Mouse (Mus musculus) urinary bladder, postnatal 14 days (tissue): ENCODE measurements around the gene Hspa14.
A peak's percentile ranks its signal among the peaks of the same experiment; 100 is the strongest.

Experiments used
- DNase-seq: peaks from one replicate; pipeline ENCODE4 v3.0.0; 2021; ENCODE audit warnings: low spot score

Hspa14 gene

DNA sequence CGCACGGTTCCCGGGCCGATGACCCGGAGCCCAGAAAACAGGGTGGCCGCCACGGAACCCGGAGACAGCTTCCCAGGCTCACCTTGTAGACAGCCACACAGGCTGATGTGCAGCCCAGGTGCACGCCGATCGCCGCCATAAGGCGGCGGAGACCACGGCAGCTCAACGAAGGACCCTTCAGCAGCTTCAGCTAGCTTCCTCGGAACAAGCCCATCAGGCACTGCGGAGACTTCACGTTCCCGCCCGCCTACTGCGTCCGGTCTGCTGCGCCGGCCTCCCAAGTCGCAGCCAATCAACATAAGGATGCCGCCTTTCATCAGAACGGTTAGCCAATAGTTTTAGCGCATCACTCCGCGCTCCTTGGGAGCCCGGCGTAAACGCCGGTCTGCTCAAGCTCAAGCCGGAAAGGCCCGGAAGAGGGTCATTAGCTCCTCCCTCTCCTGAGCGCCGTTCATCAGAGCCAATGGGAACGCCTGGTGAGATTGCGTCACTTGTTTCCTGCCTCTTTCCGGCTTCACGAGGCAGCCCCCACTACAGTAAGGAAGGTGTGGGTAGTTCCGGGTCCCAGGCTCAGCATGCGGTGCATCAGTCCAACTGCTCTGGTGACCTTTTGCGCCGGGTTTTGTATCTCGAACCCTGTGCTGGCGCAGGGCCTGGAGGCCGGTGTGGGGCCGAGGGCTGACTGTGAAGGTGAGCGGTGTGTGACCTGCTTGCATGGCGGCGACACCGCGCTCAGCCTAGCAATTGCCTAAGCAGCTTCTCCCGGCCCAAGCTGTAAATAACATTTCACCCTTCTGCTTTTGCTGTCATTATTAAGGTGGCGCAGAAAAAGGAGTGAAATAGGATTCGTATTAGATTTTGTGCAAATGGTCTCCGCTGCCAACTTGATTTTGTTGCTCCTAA, at the start of gene Hspa14, which contains the start of the genes Gm45902 and Cdnf:
Hspa14 (minus strand) TSS at position 263 of the 903 bp plus-strand sequence.
Gm45902 (minus strand) TSS at position 239 of the 903 bp plus-strand sequence.
Cdnf (plus strand) TSS at position 479 of the 903 bp plus-strand sequence.
- DNase-seq, result peak; percentile 94

GRCm38 (mm10) chr2:3546588-3546987, 34.0 kb upstream of the Hspa14 start:
- peak; percentile 49 for DNase-seq

GRCm38 (mm10) chr2:3546055-3546454, 33.4 kb upstream of the Hspa14 start:
- no peak for DNase-seq

- no peak for DNase-seq
These were observed 28.9 kb upstream of the Hspa14 start for GRCm38 (mm10) chr2:3541307-3542079.

GRCm38 (mm10) chr2:3526288-3526687, 13.7 kb upstream of the Hspa14 start:
- no peak for DNase-seq

DNA sequence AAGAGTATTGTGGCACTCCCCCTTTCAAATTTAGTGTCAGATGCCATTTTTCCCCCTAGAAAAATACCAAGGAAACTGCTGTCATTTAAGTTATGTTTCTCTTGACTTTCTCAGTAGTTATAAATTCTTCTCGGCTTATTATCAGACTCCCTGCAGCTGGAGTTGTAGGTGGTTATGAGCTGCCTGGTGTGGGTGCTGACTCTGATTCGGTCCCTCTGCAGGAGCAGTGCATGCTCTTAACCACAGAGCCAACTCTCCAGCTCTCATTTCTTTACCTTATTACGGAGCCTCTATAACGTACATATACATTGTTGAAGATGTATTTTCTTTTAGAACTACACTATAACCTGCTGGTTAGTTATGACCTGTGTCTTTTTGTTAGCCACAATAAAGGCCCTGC, 9.9 kb upstream of the Hspa14 start:
- DNase-seq, result no peak

GRCm38 (mm10) chr2:3512076-3512475, 538 bp downstream of the Hspa14 start:
- DNase-seq, result peak; percentile 7

DNA sequence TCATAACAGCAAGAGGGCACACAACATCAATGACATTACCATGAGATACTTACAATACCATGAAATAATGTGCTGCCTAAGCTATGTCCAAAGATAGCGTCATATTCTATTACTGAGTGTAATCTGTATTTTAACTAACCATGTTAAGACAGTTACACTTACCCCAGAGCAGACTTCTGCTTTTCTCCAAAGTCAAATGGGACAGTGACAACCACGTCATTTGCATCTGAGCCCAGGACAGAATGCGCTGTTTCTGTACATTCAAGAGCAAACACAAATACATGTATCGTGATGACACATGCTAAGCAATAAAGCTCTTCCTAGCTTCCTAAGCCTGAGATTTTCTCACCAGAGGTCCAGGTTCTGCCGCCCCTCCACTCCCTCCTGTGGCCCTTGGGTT, 11.7 kb downstream of the Hspa14 start:
- DNase-seq, result no peak

DNA sequence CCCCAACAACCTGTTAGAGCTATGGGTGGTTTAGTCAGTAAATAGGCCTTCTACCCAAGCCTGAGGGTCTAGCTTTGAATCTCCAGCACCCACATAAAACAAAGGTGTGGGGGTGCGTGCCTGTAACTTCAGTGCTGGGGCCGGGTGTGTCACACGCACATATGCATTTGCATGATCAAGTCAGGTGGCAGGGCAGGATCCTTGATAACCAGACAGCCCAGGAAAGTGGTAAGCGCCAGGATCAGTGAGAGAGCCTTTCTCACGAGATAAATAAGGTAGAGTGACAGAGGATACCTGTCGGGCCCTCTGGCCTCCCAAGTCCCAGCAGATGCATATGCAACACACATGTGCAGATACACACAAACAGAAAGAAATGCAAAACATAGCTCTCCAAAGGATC, 13.1 kb downstream of the Hspa14 start:
- no peak for DNase-seq

DNA sequence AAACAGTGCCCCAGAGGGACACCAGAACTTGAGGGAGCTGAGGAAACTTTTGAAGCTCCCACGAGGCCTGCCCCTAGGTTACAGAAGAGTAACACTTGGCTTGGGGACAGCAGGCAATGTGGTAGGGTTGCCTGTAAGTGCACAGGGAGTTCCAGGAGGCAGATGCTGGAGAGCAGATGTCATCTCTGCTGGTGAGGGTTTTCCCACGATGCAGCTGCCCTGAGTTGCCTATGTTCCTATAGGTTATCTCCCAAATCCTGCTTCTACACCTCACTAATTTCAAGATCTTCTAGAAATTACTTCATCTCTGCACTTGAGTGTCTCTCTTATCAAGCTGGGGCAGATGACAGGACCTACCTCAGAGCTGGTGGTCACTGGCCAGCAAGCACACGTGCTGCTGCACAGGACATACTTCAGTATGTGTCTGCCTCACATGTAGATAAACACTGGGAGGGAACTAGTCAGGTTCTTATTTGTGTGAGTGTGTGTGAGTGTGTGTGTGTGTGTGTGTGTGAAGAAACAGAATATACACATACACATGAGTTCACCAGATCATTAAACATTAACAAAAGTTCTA, 18.7 kb downstream of the Hspa14 start:
- DNase-seq, result no peak

DNA sequence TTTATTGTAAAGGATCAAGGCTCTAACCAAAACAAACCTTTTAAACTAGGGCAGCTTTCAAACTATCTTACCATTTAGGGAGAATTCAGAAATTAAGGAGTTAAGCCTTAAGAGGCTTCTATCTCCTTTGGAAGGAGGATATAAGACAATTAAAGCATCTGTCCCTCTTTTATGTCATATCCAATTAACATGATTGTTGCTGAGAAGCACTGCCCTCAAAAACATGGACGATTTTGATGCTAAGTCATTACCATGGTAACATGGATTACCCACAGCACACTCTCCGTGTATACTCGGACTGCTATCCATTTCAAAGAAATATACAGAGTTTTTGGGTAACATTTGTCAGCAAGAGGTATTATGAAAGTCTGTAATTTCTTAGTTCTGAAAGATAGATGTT, 22.8 kb downstream of the Hspa14 start:
- no peak for DNase-seq

GRCm38 (mm10) chr2:3480239-3480638, 32.4 kb downstream of the Hspa14 start:
- no peak for DNase-seq

DNA sequence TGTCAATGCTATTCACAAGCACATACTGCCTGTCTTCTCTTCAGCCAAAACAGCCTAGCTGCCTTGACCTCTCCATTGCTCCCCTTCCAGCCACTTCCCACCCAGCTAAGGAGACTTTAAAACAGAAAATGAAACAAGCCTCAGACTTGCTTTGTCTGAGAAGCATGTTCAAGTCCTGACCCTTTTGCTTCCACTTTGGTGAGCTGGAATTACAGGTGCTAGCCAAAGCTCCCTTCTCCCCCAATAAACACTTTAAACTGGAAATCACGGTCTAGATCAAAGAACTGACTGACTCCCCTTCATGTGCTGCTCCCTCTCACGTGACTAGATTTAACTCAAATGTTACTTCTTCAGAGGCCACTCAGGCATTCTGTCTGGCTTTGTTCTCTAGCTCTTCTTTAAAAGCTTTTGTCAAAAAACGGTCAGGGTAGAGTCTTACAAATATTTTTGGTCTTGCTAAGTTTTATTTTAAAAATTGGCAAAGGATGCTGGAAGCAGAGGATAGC, 36.8 kb downstream of the Hspa14 start:
- DNase-seq, result no peak

- peak; percentile 98 for DNase-seq
These were observed 37.7 kb downstream of the Hspa14 start, which contains the start of gene Suv39h2 for GRCm38 (mm10) chr2:3474861-3475283. Suv39h2 (minus strand) TSS chr2:3475031.

DNA sequence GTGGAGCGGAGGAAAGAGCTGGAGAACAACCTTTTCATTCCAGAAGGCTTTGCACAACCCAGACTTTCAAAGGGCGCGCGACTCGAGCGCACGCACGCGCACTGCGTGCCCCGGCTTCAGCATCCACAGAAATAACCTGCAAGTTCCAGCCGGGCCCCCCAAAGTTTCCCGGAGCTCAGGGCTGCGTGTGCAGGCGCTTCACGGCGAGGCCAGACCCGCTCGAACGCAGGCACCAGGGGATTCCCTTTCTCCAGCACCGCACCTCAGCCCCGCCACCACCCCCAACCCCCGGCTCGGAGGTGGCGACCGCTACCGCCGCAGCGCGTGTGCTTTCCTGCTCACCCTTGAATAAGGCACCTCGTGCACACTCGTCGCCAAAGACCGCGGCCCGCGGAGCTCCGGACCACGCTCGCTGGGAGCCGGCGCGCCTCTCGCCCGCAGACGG, 38.2 kb downstream of the Hspa14 start:
- peak; percentile 53 for DNase-seq

GRCm38 (mm10) chr2:3473891-3474290, 38.7 kb downstream of the Hspa14 start:
- no peak for DNase-seq

GRCm38 (mm10) chr2:3456590-3456989, 56.0 kb downstream of the Hspa14 start:
- no peak for DNase-seq

- no peak for DNase-seq
These were observed 59.5 kb downstream of the Hspa14 start for GRCm38 (mm10) chr2:3453096-3453495.

GRCm38 (mm10) chr2:3449431-3449830, 63.2 kb downstream of the Hspa14 start:
- DNase-seq, result no peak

DNA sequence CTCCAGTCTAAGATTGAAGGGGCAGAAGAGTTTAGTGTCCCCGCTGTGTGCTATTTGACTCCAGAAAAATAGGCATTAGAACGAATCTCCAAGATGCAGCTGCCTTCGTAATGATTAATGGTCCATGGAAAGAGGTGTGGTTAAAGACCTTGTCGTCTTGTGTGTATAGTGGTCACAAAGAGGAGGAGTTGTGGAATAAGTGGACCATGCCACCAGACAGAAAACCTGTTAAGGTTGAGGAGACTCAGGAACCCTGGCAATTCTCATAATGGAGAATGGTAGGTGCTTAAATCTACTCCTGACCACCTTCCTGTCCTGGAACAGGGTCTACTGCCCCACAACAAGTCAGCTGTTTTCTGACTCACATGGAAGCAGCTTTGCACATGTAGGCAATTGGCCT, 66.6 kb downstream of the Hspa14 start:
- DNase-seq, result no peak

- no peak for DNase-seq
These were observed 68.4 kb downstream of the Hspa14 start for GRCm38 (mm10) chr2:3444206-3444605.
